Mouse (Mus musculus) C2C12 (cell line): ENCODE results near the gene Nup107. TPM values are rescaled to one million over a fixed set of nuclear protein-coding genes. Genes with fewer than 3 reads are reported as not detected.

ENCODE experiments used
- H3K27me3 ChIP-seq: one replicate; pipeline ENCODE4 v1.6.1; 2011; ENCODE audit not compliant: control insufficient read depth, insufficient read depth, insufficient read length
- H3K36me3 ChIP-seq: one replicate; pipeline ENCODE4 v1.6.1; 2011; ENCODE audit not compliant: control insufficient read depth, insufficient read depth
- H3K4me3 ChIP-seq: one replicate; pipeline ENCODE4 v1.5.1; 2011; ENCODE audit warnings: mild to moderate bottlenecking, control low read depth; ENCODE audit not compliant: poor library complexity, insufficient read depth, severe bottlenecking
- H3K79me2 ChIP-seq: one replicate; pipeline ENCODE4 v1.6.1; 2011; ENCODE audit not compliant: control insufficient read depth, insufficient read depth
- H3K79me3 ChIP-seq: one replicate; pipeline ENCODE4 v1.6.1; 2011; ENCODE audit warnings: low read depth, control low read depth
- H3ac ChIP-seq: one replicate; pipeline ENCODE3; 2011; ENCODE audit warnings: low read depth; ENCODE audit not compliant: control insufficient read depth, insufficient read length
- CEBPB ChIP-seq: IDR thresholded peaks from one replicate; pipeline ENCODE4 v1.6.1; 2011; ENCODE audit warnings: low read depth, mild to moderate bottlenecking, control low read depth, moderate library complexity
- CTCF ChIP-seq: IDR thresholded peaks from one replicate; pipeline ENCODE4 v1.5.1; 2011; ENCODE audit not compliant: control insufficient read depth, insufficient read depth, insufficient read length
- FOSL1 ChIP-seq: IDR thresholded peaks from one replicate; pipeline ENCODE4 v1.8.0; 2011; ENCODE audit warnings: mild to moderate bottlenecking, low read length; ENCODE audit not compliant: poor library complexity, insufficient read depth, severe bottlenecking
- MAX ChIP-seq: IDR thresholded peaks from one replicate; pipeline ENCODE4 v1.6.1; 2011; ENCODE audit warnings: mild to moderate bottlenecking, control low read depth
- MYOD1 ChIP-seq: IDR thresholded peaks from one replicate; pipeline ENCODE4 v1.6.1; 2011; ENCODE audit warnings: low read depth; ENCODE audit not compliant: control insufficient read depth, insufficient read length
- MYOG ChIP-seq: IDR thresholded peaks from one replicate; pipeline ENCODE4 v1.6.1; 2011; ENCODE audit not compliant: control insufficient read depth, insufficient read length; ENCODE audit errors: extremely low read depth
- USF1 ChIP-seq: IDR thresholded peaks from one replicate; pipeline ENCODE4 v1.6.1; 2011; ENCODE audit warnings: low read depth, mild to moderate bottlenecking, control low read depth, moderate library complexity
- polyA plus RNA-seq: library from polyadenylated mRNA; unstranded; fragments of >200 nt; fragmentation: generic; extraction: Trizol; gene quantifications from one replicate; pipeline ENCODE4 v1.2.1, GENCODE M21; 2012; ENCODE audit warnings: missing spikeins

Gene Nup107
- polyA plus RNA-seq, 1 experiment: 41.2 TPM

DNA sequence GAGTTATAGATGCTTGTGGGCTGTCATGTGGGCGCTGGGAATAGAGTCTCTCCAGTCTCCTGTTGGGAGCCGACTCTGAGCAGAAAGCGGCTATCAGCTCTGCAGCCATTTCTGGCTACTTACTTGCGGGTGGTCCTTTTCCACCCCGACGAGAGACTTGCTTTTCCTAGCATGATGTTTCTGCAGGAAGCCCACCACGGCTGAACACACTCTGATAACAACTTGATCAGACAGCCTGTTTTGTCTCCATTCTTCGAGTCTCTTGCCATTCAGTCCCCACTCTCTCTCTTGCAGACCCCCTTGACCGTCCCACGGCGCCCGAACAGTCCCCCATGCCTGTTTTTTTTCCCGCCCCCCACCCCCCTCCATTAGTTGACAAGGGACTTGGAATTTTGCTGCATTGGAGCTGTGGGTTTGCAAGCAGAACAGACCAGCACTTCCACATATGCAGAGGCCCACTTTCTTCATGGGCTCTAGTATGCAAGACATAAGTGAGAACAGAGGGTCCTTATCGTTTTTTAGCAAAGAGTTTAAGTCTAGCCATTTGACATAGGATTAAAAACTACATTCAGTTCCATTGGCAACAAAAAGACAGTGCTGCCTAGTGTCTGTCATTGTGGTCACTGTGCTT lies 59.4 kb downstream of the Nup107 start:
- Histone ChIP-seq H3K4me3 (no peak overlapping the region), H3ac (no peak overlapping the region), H3K27me3 (no peaks in the 10 kb centered on the region), H3K79me2 (no peaks in the 10 kb centered on the region), H3K79me3 (no peaks in the 10 kb centered on the region), H3K36me3 (peaks cover 18% of the 10 kb centered on the region)
- TF ChIP-seq CEBPB (no peak), MYOD1 (no peak), USF1 (no peak), CTCF (no peak), MYOG (no peak), MAX (no peak), FOSL1 (no peak)

DNA sequence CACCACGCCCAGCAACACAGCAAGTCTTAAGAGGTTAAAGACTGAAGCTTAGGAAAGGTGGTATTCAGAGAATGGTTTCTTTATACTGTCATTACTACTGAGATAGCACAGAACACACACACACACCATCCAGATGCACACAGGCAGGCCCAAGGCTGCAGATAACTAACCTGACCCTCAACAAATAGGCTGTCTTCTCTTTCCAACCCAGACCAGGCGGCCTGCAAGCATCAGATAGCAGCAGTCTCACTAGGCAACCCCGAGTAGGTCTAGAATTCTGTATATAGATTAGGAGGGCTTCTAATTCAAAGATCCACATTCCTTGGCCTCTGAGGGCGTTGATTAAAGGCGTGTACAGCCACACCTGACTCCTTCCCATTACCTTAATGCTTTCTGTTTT lies 60.3 kb downstream of the Nup107 start:
- Histone ChIP-seq H3K79me2 (no peaks in the 10 kb centered on the region), H3K36me3 (peaks cover 12% of the 10 kb centered on the region), H3ac (no peak overlapping the region), H3K79me3 (no peaks in the 10 kb centered on the region), H3K27me3 (no peaks in the 10 kb centered on the region), H3K4me3 (no peak overlapping the region)
- no peak for TF ChIP-seq USF1
- no peak for TF ChIP-seq CTCF
- no peak for TF ChIP-seq CEBPB
- no peak for TF ChIP-seq MYOG
- no peak for TF ChIP-seq MYOD1
- no peak for TF ChIP-seq MAX
- no peak for TF ChIP-seq FOSL1

DNA sequence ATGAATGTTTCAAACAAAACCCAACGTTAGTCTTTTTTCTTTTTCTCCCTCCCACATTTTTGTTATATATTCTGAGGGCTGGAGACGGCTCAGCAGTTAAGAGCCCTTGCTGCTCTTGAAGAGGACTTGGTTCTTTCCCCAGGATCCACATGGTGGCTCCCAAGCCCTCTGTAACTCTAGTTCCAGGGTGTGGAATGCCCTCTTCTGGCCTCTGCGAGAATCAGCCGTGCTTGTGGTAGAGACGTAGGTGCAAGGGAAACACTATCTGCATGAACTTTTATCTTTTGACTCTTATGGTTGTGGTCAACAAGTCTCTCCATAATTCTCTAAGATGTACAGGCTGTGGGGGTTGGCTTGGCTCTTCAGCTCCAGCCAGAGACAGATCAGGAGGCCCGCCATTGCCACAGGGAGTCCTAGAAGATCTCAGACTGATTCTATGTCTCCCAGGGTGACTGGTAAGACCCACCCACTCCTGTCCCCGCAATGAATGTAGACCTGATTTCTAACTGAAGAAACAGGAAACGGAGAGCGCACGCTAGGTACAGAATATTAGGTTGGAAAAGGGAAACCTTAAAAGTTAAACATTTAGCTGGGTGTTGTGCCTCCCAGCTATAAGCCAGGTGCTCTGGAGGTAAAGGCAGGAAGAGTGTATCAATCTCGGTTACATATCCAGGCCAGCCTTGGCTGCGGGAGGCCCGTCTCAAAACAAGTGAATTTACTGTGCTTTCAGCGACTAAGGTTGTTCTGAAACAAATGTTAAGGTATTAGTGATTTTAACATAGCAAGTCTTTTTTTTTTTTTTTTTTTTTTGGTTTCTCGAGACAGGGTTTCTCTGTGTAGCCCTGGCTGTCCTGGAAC lies 61.0 kb downstream of the Nup107 start:
- no peak overlapping the region for H3K4me3 ChIP-seq
- H3K79me2 ChIP-seq: no peaks in the 10 kb centered on the region
- no peak overlapping the region for H3ac ChIP-seq
- H3K79me3 ChIP-seq: no peaks in the 10 kb centered on the region
- peaks cover 4% of the 10 kb centered on the region for H3K36me3 ChIP-seq
- no peaks in the 10 kb centered on the region for H3K27me3 ChIP-seq
- TF ChIP-seq FOSL1: no peak
- peak; percentile 79 for TF ChIP-seq CTCF

DNA sequence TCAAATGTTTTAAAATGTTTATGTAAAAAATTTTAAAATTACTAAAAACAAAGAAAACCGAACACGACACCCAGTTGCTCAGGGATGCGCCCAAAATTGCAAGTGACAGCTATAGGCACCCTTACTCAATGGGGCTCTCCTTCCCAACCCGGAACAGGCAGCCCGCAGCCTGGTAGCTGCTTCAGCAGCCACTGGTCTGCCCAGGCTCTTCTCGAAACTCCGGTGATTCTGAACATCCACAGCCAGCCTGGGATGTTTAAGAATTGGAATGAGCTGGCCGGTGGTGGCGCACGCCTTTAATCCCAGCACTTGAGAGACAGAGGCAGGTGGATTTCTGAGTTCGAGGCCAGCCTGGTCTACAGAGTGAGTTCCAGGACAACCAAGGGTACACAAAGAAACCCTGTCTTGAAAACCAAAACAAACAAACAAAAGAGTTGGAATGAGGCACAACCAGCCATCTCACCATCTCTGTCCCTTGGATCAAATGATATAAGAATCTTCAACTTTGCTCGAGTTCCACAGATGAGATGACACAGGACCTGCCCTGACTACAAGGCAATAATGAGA lies 61.8 kb downstream of the Nup107 start:
- Histone ChIP-seq H3K79me2 (no peaks in the 10 kb centered on the region), H3K27me3 (no peaks in the 10 kb centered on the region), H3ac (no peak overlapping the region), H3K36me3 (no peaks in the 10 kb centered on the region), H3K4me3 (no peak overlapping the region), H3K79me3 (no peaks in the 10 kb centered on the region)
- TF ChIP-seq MYOD1 (no peak), FOSL1 (no peak), MYOG (no peak), USF1 (no peak), CTCF (no peak), CEBPB (no peak), MAX (no peak)

DNA sequence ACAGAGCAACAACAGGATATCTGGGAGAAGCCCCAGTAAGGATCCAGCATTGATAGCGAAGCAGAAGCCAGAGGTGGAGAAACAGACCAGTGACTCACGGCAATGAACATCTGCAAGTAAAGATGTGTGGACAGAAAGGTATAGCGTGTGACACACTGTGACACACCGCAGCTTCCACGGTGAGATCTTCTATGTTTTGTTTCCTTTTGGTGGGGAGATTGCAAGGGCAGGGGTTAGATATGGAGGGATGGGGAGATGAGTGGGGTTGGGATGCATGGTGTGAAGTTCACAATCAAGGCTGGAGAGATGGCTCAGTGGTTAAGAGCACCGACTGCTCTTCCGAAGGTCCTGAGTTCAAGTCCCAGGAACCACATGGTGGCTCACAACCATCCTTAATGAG lies 62.4 kb downstream of the Nup107 start:
- H3K79me2 ChIP-seq: no peaks in the 10 kb centered on the region
- H3K27me3 ChIP-seq: no peaks in the 10 kb centered on the region
- no peaks in the 10 kb centered on the region for H3K36me3 ChIP-seq
- H3K79me3 ChIP-seq: no peaks in the 10 kb centered on the region
- no peak for TF ChIP-seq MAX
- no peak for TF ChIP-seq CTCF
- TF ChIP-seq USF1: no peak
- TF ChIP-seq FOSL1: no peak
- no peak for TF ChIP-seq MYOG
- H3ac ChIP-seq: no peak overlapping the region
- H3K4me3 ChIP-seq: no peak overlapping the region
